Mouse (Mus musculus): ENCODE measurements around the gene Lad1. TPM values are rescaled to one million over a fixed set of nuclear protein-coding genes. Genes with fewer than 3 reads are reported as not detected.

The Lad1 gene
- total and polyA plus RNA-seq, 2 experiments from 2014 or later: 0.21 to 0.40 TPM

- no peak overlapping the region for H3K4me2 ChIP-seq (ENCODE audit: low read depth, low read length)
- no peaks in the 10 kb centered on the region for H3K27me3 ChIP-seq (ENCODE audit: insufficient read depth, low read length)
- H3K36me3 ChIP-seq (ENCODE audit: insufficient read depth, low read length): no peaks in the 10 kb centered on the region
- no peak overlapping the region for H3K27ac ChIP-seq
- peak; percentile 80 for TF ChIP-seq CTCF (IDR thresholded peaks at IDR 0.05; ENCODE audit: low read depth)
- peak; percentile 74 for DNase-seq (ENCODE audit: low spot score)
- no peak overlapping the region for H3K9ac ChIP-seq (replicated peaks; ENCODE audit: low read length)
- no peaks in the 10 kb centered on the region for H3K9me3 ChIP-seq (ENCODE audit: low read length)
- WGBS: 38% methylated on average over 1 of the region's 1 CpGs
- no peaks in the 10 kb centered on the region for H3K4me1 ChIP-seq (ENCODE audit: insufficient read depth, low read length)
- no peak overlapping the region for H3K4me3 ChIP-seq (ENCODE audit: low read length)
- peak; percentile 57 for ATAC-seq
Observed at GRCm38 (mm10) chr1:135828918-135829317, 10.5 kb downstream of the Lad1 start.

- ATAC-seq: no peak
- Histone ChIP-seq H3K27me3 (ENCODE audit: insufficient read depth, low read length) (no peaks in the 10 kb centered on the region), H3K9me3 (ENCODE audit: low read length) (no peaks in the 10 kb centered on the region), H3K36me3 (ENCODE audit: insufficient read depth, low read length) (no peaks in the 10 kb centered on the region), H3K4me2 (ENCODE audit: low read depth, low read length) (no peak overlapping the region), H3K4me1 (ENCODE audit: insufficient read depth, low read length) (no peaks in the 10 kb centered on the region), H3K9ac (replicated peaks; ENCODE audit: low read length) (no peak overlapping the region), H3K27ac (no peak overlapping the region), H3K4me3 (ENCODE audit: low read length) (no peak overlapping the region)
- DNase-seq (ENCODE audit: low spot score): no peak
- 71% methylated on average over 6 of the region's 6 CpGs for WGBS
- no peak for TF ChIP-seq CTCF (IDR thresholded peaks at IDR 0.05; ENCODE audit: low read depth)
Observed at GRCm38 (mm10) chr1:135834206-135834859, 15.9 kb downstream of the Lad1 start.

- no peak for TF ChIP-seq CTCF (IDR thresholded peaks at IDR 0.05; ENCODE audit: low read depth)
- no peaks in the 10 kb centered on the region for H3K27me3 ChIP-seq (ENCODE audit: insufficient read depth, low read length)
- no peak for ATAC-seq
- no peaks in the 10 kb centered on the region for H3K36me3 ChIP-seq (ENCODE audit: insufficient read depth, low read length)
- DNase-seq (ENCODE audit: low spot score): no peak
- WGBS: 77% methylated on average over 8 of the region's 8 CpGs
- H3K4me3 ChIP-seq (ENCODE audit: low read length): no peak overlapping the region
- H3K27ac ChIP-seq: no peak overlapping the region
- no peaks in the 10 kb centered on the region for H3K4me1 ChIP-seq (ENCODE audit: insufficient read depth, low read length)
- H3K4me2 ChIP-seq (ENCODE audit: low read depth, low read length): no peak overlapping the region
- H3K9ac ChIP-seq (replicated peaks; ENCODE audit: low read length): no peak overlapping the region
- H3K9me3 ChIP-seq (ENCODE audit: low read length): no peaks in the 10 kb centered on the region
Observed at GRCm38 (mm10) chr1:135834983-135835382, 16.6 kb downstream of the Lad1 start.

GRCm38 (mm10) chr1:135835716-135836483 lies 17.5 kb downstream of the Lad1 start, which contains the start of gene Tnnt2:
Gene Tnnt2 (plus strand): TSS chr1:135836354.
- no peak for TF ChIP-seq CTCF (IDR thresholded peaks at IDR 0.05; ENCODE audit: low read depth)
- no peaks in the 10 kb centered on the region for H3K9me3 ChIP-seq (ENCODE audit: low read length)
- no peak within 1 kb of the TSS for H3K9ac ChIP-seq (replicated peaks; ENCODE audit: low read length)
- DNase-seq (ENCODE audit: low spot score) (no peak), ATAC-seq (no peak)
- H3K4me1 ChIP-seq (ENCODE audit: insufficient read depth, low read length): no peaks in the 10 kb centered on the region
- H3K36me3 ChIP-seq (ENCODE audit: insufficient read depth, low read length): no peaks in the 10 kb centered on the region
- H3K4me2 ChIP-seq (ENCODE audit: low read depth, low read length): no peak within 1 kb of the TSS
- WGBS: 49% methylated on average over 9 of the region's 9 CpGs
- no peaks in the 10 kb centered on the region for H3K27me3 ChIP-seq (ENCODE audit: insufficient read depth, low read length)
- H3K4me3 ChIP-seq (ENCODE audit: low read length): no peak within 1 kb of the TSS
- no peak within 1 kb of the TSS for H3K27ac ChIP-seq

- ATAC-seq: no peak
- Histone ChIP-seq H3K36me3 (ENCODE audit: insufficient read depth, low read length) (no peaks in the 10 kb centered on the region), H3K9me3 (ENCODE audit: low read length) (no peaks in the 10 kb centered on the region), H3K27me3 (ENCODE audit: insufficient read depth, low read length) (no peaks in the 10 kb centered on the region), H3K4me1 (ENCODE audit: insufficient read depth, low read length) (no peaks in the 10 kb centered on the region), H3K4me2 (ENCODE audit: low read depth, low read length) (no peak overlapping the region), H3K4me3 (ENCODE audit: low read length) (no peak overlapping the region), H3K27ac (no peak overlapping the region), H3K9ac (replicated peaks; ENCODE audit: low read length) (no peak overlapping the region)
- DNase-seq (ENCODE audit: low spot score): no peak
- 44% methylated on average over 4 of the region's 4 CpGs for WGBS
- no peak for TF ChIP-seq CTCF (IDR thresholded peaks at IDR 0.05; ENCODE audit: low read depth)
Observed at GRCm38 (mm10) chr1:135838626-135839025, 20.2 kb downstream of the Lad1 start.

GRCm38 (mm10) chr1:135839065-135839464 lies 20.7 kb downstream of the Lad1 start:
- Histone ChIP-seq H3K4me1 (ENCODE audit: insufficient read depth, low read length) (no peaks in the 10 kb centered on the region), H3K4me2 (ENCODE audit: low read depth, low read length) (no peak overlapping the region), H3K27ac (no peak overlapping the region), H3K27me3 (ENCODE audit: insufficient read depth, low read length) (no peaks in the 10 kb centered on the region), H3K36me3 (ENCODE audit: insufficient read depth, low read length) (no peaks in the 10 kb centered on the region), H3K4me3 (ENCODE audit: low read length) (no peak overlapping the region), H3K9ac (replicated peaks; ENCODE audit: low read length) (no peak overlapping the region), H3K9me3 (ENCODE audit: low read length) (no peaks in the 10 kb centered on the region)
- TF ChIP-seq CTCF (IDR thresholded peaks at IDR 0.05; ENCODE audit: low read depth): no peak
- 88% methylated on average over 6 of the region's 6 CpGs for WGBS
- ATAC-seq: no peak
- no peak for DNase-seq (ENCODE audit: low spot score)

Measured in hindbrain, postnatal 0 days (tissue).